Mouse (Mus musculus) neural tube, embryonic 14.5 days (tissue): ENCODE data around the gene Oxct2b. TPM values are rescaled to one million over a fixed set of nuclear protein-coding genes. Genes with fewer than 3 reads are reported as not detected.
"Not testable (repeated sequence)": the region's sequence is repeated elsewhere in the genome, so short reads cannot be mapped to it uniquely, and the experiment has no call there.

Source experiments
- ATAC-seq: fragments of 200-750 bp; cut with Nextera tagmentation; 2 replicates; pipeline ENCODE4 v1.8.0; 2017; ENCODE audit warnings: low read depth, mild to moderate bottlenecking, moderate TSS enrichment, moderate library complexity
- H3K27ac ChIP-seq: fragments of 300-500 bp; sonication (generic); 2 replicates; pipeline ENCODE4 v1.5.1; 2014; ENCODE audit warnings: low read depth, mild to moderate bottlenecking, control low read depth, low read length, moderate library complexity, mixed read lengths
- H3K27me3 ChIP-seq: fragments of 300-500 bp; sonication (generic); 2 replicates; pipeline ENCODE4 v1.6.1; 2014; ENCODE audit warnings: low read length; ENCODE audit not compliant: control insufficient read depth, insufficient read depth
- H3K36me3 ChIP-seq: fragments of 300-500 bp; sonication (generic); 2 replicates; pipeline ENCODE4 v1.6.1; 2014; ENCODE audit warnings: low read length, mixed read lengths; ENCODE audit not compliant: control insufficient read depth, insufficient read depth
- H3K4me1 ChIP-seq: fragments of 300-500 bp; sonication (generic); 2 replicates; pipeline ENCODE4 v1.6.1; 2014; ENCODE audit warnings: low read length; ENCODE audit not compliant: control insufficient read depth, insufficient read depth
- H3K4me2 ChIP-seq: fragments of 300-500 bp; sonication (generic); 2 replicates; pipeline ENCODE4 v1.6.1; 2014; ENCODE audit warnings: mild to moderate bottlenecking, low read depth, low read length, control low read depth
- H3K4me3 ChIP-seq: fragments of 300-500 bp; sonication (generic); 2 replicates; pipeline ENCODE4 v1.5.1; 2014; ENCODE audit warnings: low read depth, low read length, control low read depth, mixed read lengths
- H3K9ac ChIP-seq: fragments of 300-500 bp; sonication (generic); replicated peaks from 2 replicates; pipeline ENCODE4 v1.6.1; 2014; ENCODE audit warnings: low read depth, mild to moderate bottlenecking, control low read depth, low read length, mixed read lengths
- H3K9me3 ChIP-seq: fragments of 300-500 bp; sonication (generic); 2 replicates; pipeline ENCODE4 v1.6.1; 2016; ENCODE audit warnings: low read length; ENCODE audit not compliant: control insufficient read depth
- WGBS: fragments of 180-500 bp; shearing (Covaris S2); extraction: QIAGEN DNeasy Blood & Tissue Kit; methylation state at CpG from one replicate; pipeline ENCODE4 v1.1.7; 2014; 5-methylcytosine and 5-hydroxymethylcytosine counted together
- polyA plus RNA-seq: library from polyadenylated mRNA; unstranded; fragments of >200 nt; fragmentation: Nextera tagmentation; extraction: Ambion mirVana; gene quantifications from 2 replicates; pipeline ENCODE4 v1.2.1, GENCODE M21; 2014

The Oxct2b gene
- polyA plus RNA-seq, 1 experiment from 2014 or later, result 0.67 TPM

DNA sequence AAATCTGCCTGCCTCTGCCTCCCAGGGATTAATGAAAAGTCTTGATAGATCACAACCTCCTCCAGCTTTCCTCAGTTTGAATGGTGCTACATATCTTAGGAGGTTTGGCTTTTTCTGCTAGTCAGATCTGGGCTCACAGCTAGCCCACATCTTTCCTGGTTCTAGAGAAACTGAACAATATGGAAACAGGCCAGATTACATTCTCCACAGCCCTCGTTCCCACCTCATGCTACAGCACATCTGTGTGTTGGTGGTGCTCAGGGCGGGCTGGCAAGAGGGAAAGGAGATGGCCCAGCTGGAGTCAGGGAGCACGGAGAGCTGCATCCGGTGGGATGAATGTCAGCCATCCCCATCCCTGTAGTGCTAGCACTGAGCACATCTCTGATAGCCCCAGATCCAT is 5.3 kb upstream of the Oxct2b start:
- 88% methylated on average over 4 of the region's 4 CpGs for WGBS
- Histone ChIP-seq H3K4me3 (no peak overlapping the region), H3K9me3 (no peaks in the 10 kb centered on the region)

DNA sequence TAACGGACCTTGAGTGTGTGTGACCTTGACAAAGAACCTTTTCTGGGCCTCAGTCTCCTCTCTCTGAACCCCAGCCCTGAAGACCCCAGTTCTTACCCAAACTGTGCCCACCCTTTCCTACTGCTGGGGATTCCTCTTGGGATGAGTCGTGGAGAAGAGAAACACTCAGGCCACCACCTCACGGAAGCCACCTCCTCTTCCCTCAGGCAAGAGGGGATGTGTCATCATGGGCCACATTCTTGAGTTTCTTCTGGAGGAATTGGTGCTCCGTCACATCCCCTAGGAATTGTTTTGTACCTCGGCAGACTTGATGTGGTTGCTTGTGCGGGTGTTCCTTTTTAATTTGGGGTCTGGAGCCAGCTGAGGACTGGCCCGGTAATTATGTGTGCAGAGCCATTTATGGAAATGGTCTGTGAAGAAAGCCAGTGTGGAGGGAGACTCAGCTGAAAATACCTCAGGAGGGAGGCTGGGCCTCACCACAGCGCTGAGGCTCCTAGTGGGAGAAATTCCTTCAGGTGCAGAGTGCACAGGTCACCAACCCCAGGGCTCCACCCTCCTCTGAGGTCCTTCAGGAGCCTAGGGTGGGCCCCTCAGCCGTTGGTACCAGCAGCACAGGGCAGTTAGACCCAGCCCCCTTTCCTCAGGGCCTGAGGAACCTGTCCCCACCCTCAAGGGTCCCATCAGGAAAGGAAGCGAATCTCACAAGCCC is 4.6 kb upstream of the Oxct2b start:
- not testable (repeated sequence) for H3K27ac ChIP-seq, H3K4me2 ChIP-seq, H3K4me3 ChIP-seq, H3K9me3 ChIP-seq, H3K36me3 ChIP-seq, H3K27me3 ChIP-seq, ATAC-seq, H3K9ac ChIP-seq, H3K4me1 ChIP-seq
- WGBS, result 77% methylated on average over 10 of the region's 10 CpGs

More for the DNA sequence above, 5.3 kb upstream of the Oxct2b start:
- Histone ChIP-seq H3K27ac (no peak overlapping the region), H3K27me3 (peaks cover 5% of the 10 kb centered on the region), H3K4me1 (no peaks in the 10 kb centered on the region), H3K36me3 (no peaks in the 10 kb centered on the region), H3K4me2 (no peak overlapping the region), H3K9ac (no peak overlapping the region)
- no peak for ATAC-seq

DNA sequence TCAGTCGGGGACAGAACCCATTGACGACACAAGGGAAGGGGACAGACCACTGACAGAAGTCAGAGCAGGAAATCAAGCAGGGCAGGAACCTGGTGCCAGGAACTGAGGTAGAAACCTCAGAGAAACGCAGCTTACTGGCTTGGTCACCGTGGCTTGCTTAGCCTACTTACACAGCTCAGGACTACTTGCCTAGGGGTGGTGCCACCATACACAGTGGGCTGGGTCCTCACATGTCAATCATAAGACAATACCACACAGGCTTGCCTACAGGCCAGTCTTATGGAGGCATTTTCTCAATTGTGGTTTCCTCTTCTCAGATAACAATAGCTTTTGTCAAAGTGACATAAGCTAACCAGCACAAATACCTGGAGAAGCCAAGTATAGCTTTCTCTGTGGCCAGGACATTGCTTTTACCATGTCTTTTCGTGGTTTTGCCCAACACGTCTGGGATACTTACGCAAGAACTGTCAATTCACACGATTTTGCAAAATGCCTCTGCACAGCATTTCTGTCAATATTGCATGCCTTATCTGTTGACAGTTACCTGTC is 3.8 kb upstream of the Oxct2b start:
- 85% methylated on average over 8 of the region's 8 CpGs for WGBS

DNA sequence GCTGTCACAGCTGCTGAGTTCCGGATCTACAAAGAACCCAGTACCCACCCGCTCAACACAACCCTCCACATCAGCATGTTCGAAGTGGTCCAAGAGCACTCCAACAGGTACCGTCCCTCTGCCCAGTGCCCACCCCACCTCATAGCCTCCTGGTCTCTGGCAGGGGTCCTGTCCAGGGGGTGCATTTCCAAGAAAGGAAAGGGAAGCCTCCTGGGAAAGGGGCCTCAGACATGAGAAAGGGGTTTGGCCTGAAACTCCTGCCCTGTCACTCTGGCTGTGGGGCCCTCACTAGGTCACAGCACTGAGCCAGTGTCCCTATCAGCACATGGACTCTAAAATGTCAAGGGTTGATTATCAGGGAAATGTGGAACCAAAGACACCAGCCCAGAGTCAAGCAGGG is 1.4 kb upstream of the Oxct2b start:
- not testable (repeated sequence) for H3K27ac ChIP-seq, ATAC-seq

More for the DNA sequence above, 3.8 kb upstream of the Oxct2b start:
- Histone ChIP-seq H3K9me3 (no peaks in the 10 kb centered on the region), H3K27me3 (no peaks in the 10 kb centered on the region), H3K27ac (no peak overlapping the region), H3K36me3 (no peaks in the 10 kb centered on the region), H3K4me2 (no peak overlapping the region), H3K4me3 (no peak overlapping the region), H3K4me1 (no peaks in the 10 kb centered on the region), H3K9ac (no peak overlapping the region)
- no peak for ATAC-seq

DNA sequence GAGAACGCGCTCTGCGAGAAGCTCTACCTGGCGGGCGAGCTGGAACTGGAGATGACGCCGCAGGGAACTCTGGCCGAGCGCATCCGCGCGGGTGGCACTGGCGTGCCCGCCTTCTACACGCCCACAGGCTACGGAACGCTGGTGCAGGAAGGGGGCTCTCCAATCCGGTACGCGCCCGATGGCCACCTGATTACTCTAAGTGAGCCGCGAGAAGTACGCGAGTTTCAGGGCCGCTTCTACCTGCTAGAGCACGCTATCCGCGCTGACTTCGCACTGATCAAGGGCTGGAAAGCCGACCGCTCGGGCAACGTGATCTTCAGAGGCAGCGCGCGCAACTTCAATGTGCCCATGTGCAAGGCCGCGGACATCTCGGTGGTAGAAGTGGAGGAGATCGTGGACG is 574 bp downstream of the Oxct2b start:
- not testable (repeated sequence) for H3K27ac ChIP-seq, H3K9me3 ChIP-seq, H3K36me3 ChIP-seq, H3K9ac ChIP-seq, H3K4me1 ChIP-seq, H3K27me3 ChIP-seq
- peak overlapping the region; percentile 51 for H3K4me2 ChIP-seq
- peak; percentile 82 for ATAC-seq
- H3K4me3 ChIP-seq, result peak overlapping the region; percentile 31
- WGBS, result 20% methylated on average over 23 of the region's 42 CpGs

More for the DNA sequence above, 1.4 kb upstream of the Oxct2b start:
- 94% methylated on average over 2 of the region's 4 CpGs for WGBS
- not testable (repeated sequence) for H3K27me3 ChIP-seq, H3K4me2 ChIP-seq, H3K4me1 ChIP-seq, H3K36me3 ChIP-seq, H3K9me3 ChIP-seq, H3K4me3 ChIP-seq, H3K9ac ChIP-seq

DNA sequence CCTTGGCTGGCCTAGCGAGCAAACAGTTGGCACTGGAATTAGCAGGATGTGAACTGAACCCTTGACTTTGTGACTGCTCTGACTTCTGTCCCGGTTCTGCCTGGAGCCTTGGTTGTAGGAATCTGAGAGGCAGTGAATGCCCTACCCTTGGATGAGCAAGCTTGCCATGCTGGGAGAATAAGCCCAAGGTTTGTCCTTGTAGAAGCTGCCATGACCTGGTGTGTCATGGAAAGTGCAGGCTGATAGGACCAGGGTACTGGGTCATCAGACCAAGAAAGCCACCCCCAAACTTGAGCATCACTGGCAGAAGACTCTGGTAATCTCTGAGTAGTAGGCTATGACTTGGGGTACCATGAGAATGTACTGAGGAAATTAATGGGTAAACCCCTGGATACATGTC is 5.2 kb downstream of the Oxct2b start:
- 88% methylated on average over 2 of the region's 2 CpGs for whole genome bisulfite sequencing
- H3K36me3 ChIP-seq, result peaks cover 8% of the 10 kb centered on the region; the same call in 1 of the 2 replicates
- H3K9me3 ChIP-seq, result no peaks in the 10 kb centered on the region
- no peak overlapping the region for H3K4me3 ChIP-seq
- no peak overlapping the region for H3K9ac ChIP-seq
- H3K4me2 ChIP-seq, result no peak overlapping the region
- no peaks in the 10 kb centered on the region for H3K27me3 ChIP-seq
- H3K4me1 ChIP-seq, result no peaks in the 10 kb centered on the region
- H3K27ac ChIP-seq, result no peak overlapping the region
- no peak for ATAC-seq

DNA sequence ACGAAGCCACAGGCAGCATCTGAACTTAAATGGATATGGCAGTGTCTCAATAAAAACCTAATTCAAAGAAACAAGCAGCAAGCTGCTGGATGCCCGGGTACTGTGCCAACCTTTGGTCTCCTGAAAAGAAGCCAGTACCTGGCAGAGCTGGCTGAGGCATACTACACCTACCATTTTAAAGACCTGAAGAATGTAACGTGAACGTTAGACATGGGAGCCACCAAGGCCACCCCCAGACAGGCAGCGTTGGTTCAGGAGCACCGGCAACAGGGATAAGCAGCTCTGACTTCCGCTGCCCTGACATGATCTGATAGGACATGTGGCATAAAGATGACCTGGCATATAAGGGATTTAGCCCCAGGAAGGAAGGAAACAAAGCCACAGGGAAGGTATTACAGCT is 10.6 kb downstream of the Oxct2b start:
- H3K36me3 ChIP-seq, result peaks cover 52% of the 10 kb centered on the region

DNA sequence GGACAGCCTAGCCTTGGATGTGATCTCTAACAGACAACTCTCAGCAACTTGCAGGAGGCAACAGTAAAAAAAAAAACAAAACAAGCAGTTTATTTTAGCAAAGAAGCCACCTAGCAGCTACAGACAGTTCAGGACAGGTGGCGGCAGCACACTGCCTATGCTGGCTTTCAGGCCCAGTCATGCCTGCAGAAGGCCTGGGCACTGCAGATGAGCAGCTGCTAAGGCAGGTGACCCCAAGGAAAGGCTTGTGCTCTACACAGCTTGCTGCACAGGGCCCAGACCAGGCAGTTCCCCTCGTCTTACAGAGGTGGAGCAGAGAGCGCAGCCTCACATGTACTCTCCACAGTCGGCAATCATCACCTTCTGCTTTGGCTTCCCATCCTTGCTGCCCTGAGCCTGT is 11.0 kb downstream of the Oxct2b start:
- no peak overlapping the region for H3K4me3 ChIP-seq
- no peaks in the 10 kb centered on the region for H3K4me1 ChIP-seq
- 90% methylated on average over 4 of the region's 4 CpGs for WGBS
- no peak overlapping the region for H3K27ac ChIP-seq
- no peaks in the 10 kb centered on the region for H3K9me3 ChIP-seq
- no peak overlapping the region for H3K9ac ChIP-seq
- H3K4me2 ChIP-seq, result no peak overlapping the region
- peaks cover 56% of the 10 kb centered on the region for H3K36me3 ChIP-seq
- no peaks in the 10 kb centered on the region for H3K27me3 ChIP-seq
- ATAC-seq, result no peak

More for the DNA sequence above, 10.6 kb downstream of the Oxct2b start:
- no peak for ATAC-seq
- Histone ChIP-seq H3K4me3 (no peak overlapping the region), H3K27me3 (no peaks in the 10 kb centered on the region), H3K4me1 (no peaks in the 10 kb centered on the region), H3K9me3 (no peaks in the 10 kb centered on the region), H3K4me2 (no peak overlapping the region), H3K9ac (no peak overlapping the region), H3K27ac (no peak overlapping the region)
- WGBS, result 97% methylated on average over 7 of the region's 7 CpGs

DNA sequence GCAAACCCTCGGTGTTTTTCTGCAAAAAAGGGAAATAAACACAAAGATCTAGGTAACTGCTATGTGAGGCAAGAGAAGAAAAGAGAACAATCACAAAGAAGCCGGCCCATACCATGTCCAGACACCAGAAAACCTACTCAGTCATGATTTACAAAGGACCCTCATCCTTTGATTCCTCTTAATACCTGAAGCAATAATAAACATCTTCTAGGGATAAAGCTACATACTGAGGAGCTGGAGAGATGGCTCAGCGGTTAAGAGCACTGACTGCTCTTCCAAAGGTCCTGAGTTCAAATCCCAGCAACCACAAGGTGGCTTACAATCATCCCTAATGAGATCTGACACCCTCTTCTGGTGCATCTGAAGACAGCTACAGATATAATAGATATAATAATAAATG is 21.5 kb downstream of the Oxct2b start:
- H3K27ac ChIP-seq, result no peak overlapping the region
- H3K4me1 ChIP-seq, result peaks cover 6% of the 10 kb centered on the region
- no peak overlapping the region for H3K4me3 ChIP-seq
- H3K9ac ChIP-seq, result no peak overlapping the region
- no peak for ATAC-seq
- WGBS, result 88% methylated on average over 3 of the region's 3 CpGs
- no peaks in the 10 kb centered on the region for H3K9me3 ChIP-seq
- H3K4me2 ChIP-seq, result no peak overlapping the region
- H3K27me3 ChIP-seq, result no peaks in the 10 kb centered on the region
- H3K36me3 ChIP-seq, result peaks cover 19% of the 10 kb centered on the region
